Mouse (Mus musculus): ENCODE results near the gene Olfr3. TPM values are rescaled to one million over a fixed set of nuclear protein-coding genes. Genes with fewer than 3 reads are reported as not detected.

The Olfr3 gene
- not detected in 2 replicates for total RNA-seq (2014; rRNA removed; ENCODE audit: low replicate concordance)
- polyA plus RNA-seq (2015; fragmentation: Nextera tagmentation; extraction: Ambion mirVana) = not detected in 2 replicates

DNA sequence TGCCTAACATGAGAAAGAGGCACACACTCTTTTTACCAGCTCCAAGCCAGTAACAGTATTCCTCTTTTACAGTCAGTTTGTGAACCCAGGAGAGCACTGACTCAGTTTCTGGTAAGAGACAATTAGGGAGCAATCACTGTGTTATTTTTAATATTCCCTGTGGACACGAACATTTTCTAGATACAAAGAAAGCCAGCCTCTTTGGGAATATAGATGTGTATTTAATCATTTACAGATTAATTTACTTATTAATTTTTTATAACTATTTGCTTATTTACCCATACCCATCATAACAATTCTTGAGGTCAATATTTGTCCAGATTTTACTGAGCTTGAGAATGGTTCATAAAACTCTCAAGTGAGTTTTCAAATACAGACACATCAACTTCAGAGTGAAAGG lies at the start of gene Olfr3:
Gene Olfr3 (minus strand): TSS at position 101 of the 400 bp plus-strand sequence.
- no peaks in the 10 kb centered on the region for H3K27me3 ChIP-seq (ENCODE audit: control insufficient read depth, insufficient read depth, low read length)
- TF ChIP-seq CTCF (IDR thresholded peaks at IDR 0.05; ENCODE audit: low read depth) (no peak), EP300 (IDR thresholded peaks at IDR 0.05; ENCODE audit: low read depth) (no peak)
- peaks cover 14% of the 10 kb centered on the region; the same call in 1 of the 2 replicates for H3K9me3 ChIP-seq (replicated peaks; ENCODE audit: control insufficient read depth, low read length)
- H3K4me1 ChIP-seq (ENCODE audit: control insufficient read depth, insufficient read depth) = no peaks in the 10 kb centered on the region
- no peaks in the 10 kb centered on the region for H3K36me3 ChIP-seq (replicated peaks; ENCODE audit: control insufficient read depth, insufficient read depth, low read length)
- no peak within 1 kb of the TSS for H3K9ac ChIP-seq (replicated peaks; ENCODE audit: low read depth, low read length)
- H3K27ac ChIP-seq (ENCODE audit: low read depth) = no peak within 1 kb of the TSS
- no peak within 1 kb of the TSS for H3K4me3 ChIP-seq (ENCODE audit: low read depth, low read length)
- ATAC-seq (ENCODE audit: insufficient read depth, low read depth) = no peak
- 57% methylated on average over 1 of the region's 1 CpGs for WGBS
- H3K4me2 ChIP-seq (ENCODE audit: low read depth, low read length) = no peak within 1 kb of the TSS
- no peak for DNase-seq (ENCODE audit: low spot score)

DNA sequence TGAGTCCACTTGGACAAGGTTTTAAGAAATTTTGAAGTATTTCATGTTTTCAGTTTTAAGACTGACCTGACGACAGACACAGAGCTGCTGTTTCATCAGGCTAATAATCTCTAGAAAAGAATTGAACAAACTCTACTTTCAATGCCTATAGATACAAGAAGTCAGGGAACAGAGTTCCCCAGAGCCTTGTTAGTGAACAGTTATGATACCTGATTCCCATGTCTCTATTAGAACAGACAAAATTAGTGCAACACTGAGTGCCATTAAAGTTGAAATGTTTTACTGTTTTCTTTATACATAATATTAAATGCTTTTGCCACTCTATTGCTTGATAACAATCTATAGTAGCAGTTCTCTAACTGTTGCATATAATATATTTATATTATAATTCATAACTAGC lies 45.7 kb upstream of the Olfr3 start, which contains the start of gene Olfr351:
Gene Olfr351 (minus strand): TSS at position 101 of the 400 bp plus-strand sequence.
- 53% methylated on average over 1 of the region's 1 CpGs for WGBS
- DNase-seq (ENCODE audit: low spot score) = no peak
- H3K9ac ChIP-seq (replicated peaks; ENCODE audit: low read depth, low read length) = no peak within 1 kb of the TSS
- TF ChIP-seq EP300 (IDR thresholded peaks at IDR 0.05; ENCODE audit: low read depth) (no peak), CTCF (IDR thresholded peaks at IDR 0.05; ENCODE audit: low read depth) (no peak)
- H3K27ac ChIP-seq (ENCODE audit: low read depth) = no peak within 1 kb of the TSS
- no peaks in the 10 kb centered on the region for H3K36me3 ChIP-seq (replicated peaks; ENCODE audit: control insufficient read depth, insufficient read depth, low read length)
- ATAC-seq (ENCODE audit: insufficient read depth, low read depth) = no peak
- no peak within 1 kb of the TSS for H3K4me3 ChIP-seq (ENCODE audit: low read depth, low read length)
- no peak within 1 kb of the TSS for H3K4me2 ChIP-seq (ENCODE audit: low read depth, low read length)
- no peaks in the 10 kb centered on the region for H3K4me1 ChIP-seq (ENCODE audit: control insufficient read depth, insufficient read depth)
- H3K9me3 ChIP-seq (replicated peaks; ENCODE audit: control insufficient read depth, low read length) = peaks cover 17% of the 10 kb centered on the region; the same call in 1 of the 2 replicates
- no peaks in the 10 kb centered on the region for H3K27me3 ChIP-seq (ENCODE audit: control insufficient read depth, insufficient read depth, low read length)

DNA sequence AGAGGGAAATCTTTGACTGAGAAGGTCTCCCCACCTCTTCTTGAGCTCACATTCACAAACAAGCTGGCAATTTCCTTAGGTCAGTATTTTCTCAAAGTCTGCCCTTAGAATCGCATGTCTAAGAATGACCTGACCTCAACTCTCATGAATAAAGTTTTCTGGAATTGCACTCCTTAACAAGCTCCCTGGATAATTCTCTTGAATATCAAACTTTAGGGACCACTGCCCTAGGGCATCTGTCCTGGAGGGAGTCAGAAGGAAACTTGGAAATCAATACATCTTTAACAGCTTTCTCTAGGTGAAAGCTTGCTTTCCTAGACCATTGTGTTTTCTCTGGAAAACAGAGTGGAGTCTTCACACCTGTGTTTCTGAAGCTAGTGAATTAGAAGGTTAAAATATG lies 29.2 kb upstream of the Olfr3 start, which contains the start of gene Olfr350:
Gene Olfr350 (plus strand): TSS at position 301 of the 400 bp plus-strand sequence.
- WGBS = 74% methylated on average over 1 of the region's 1 CpGs
- Histone ChIP-seq H3K4me1 (ENCODE audit: control insufficient read depth, insufficient read depth) (no peaks in the 10 kb centered on the region), H3K4me3 (ENCODE audit: low read depth, low read length) (no peak within 1 kb of the TSS), H3K27me3 (ENCODE audit: control insufficient read depth, insufficient read depth, low read length) (no peaks in the 10 kb centered on the region), H3K36me3 (replicated peaks; ENCODE audit: control insufficient read depth, insufficient read depth, low read length) (no peaks in the 10 kb centered on the region), H3K4me2 (ENCODE audit: low read depth, low read length) (no peak within 1 kb of the TSS), H3K27ac (ENCODE audit: low read depth) (no peak within 1 kb of the TSS), H3K9ac (replicated peaks; ENCODE audit: low read depth, low read length) (no peak within 1 kb of the TSS), H3K9me3 (replicated peaks; ENCODE audit: control insufficient read depth, low read length) (0 out of 2 replicates have a peak, but pooled peaks cover 10% of the 10 kb centered on the region)
- DNase-seq (ENCODE audit: low spot score) (no peak), ATAC-seq (ENCODE audit: insufficient read depth, low read depth) (no peak)
- TF ChIP-seq CTCF (IDR thresholded peaks at IDR 0.05; ENCODE audit: low read depth) = no peak
- no peak for TF ChIP-seq EP300 (IDR thresholded peaks at IDR 0.05; ENCODE audit: low read depth)

DNA sequence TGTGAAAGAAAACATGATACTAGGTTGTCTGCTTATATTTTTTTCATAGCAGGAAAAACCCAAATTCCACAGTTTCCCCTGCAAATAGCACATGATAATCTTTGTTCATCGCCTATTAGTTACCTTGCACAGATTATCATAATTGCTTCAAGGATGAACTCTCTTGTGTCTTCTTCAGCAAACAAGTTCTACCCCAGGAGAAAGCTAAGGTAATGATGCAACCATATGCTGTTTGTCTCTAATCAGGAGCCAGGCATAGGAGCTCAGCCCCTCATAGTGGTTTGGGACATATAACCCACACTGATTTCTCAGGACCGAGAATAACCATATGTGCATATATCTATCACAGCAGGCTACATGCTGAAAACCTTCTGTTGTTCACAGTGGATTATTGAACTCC lies 26.6 kb downstream of the Olfr3 start, which contains the start of gene Olfr50:
Gene Olfr50 (plus strand): TSS at position 301 of the 400 bp plus-strand sequence.
- DNase-seq (ENCODE audit: low spot score) (no peak), ATAC-seq (ENCODE audit: insufficient read depth, low read depth) (no peak)
- Histone ChIP-seq H3K4me2 (ENCODE audit: low read depth, low read length) (no peak within 1 kb of the TSS), H3K9ac (replicated peaks; ENCODE audit: low read depth, low read length) (no peak within 1 kb of the TSS), H3K36me3 (replicated peaks; ENCODE audit: control insufficient read depth, insufficient read depth, low read length) (no peaks in the 10 kb centered on the region), H3K4me1 (ENCODE audit: control insufficient read depth, insufficient read depth) (no peaks in the 10 kb centered on the region), H3K4me3 (ENCODE audit: low read depth, low read length) (no peak within 1 kb of the TSS), H3K9me3 (replicated peaks; ENCODE audit: control insufficient read depth, low read length) (no peaks in the 10 kb centered on the region), H3K27ac (ENCODE audit: low read depth) (no peak within 1 kb of the TSS), H3K27me3 (ENCODE audit: control insufficient read depth, insufficient read depth, low read length) (no peaks in the 10 kb centered on the region)
- no peak for TF ChIP-seq EP300 (IDR thresholded peaks at IDR 0.05; ENCODE audit: low read depth)
- no peak for TF ChIP-seq CTCF (IDR thresholded peaks at IDR 0.05; ENCODE audit: low read depth)
- WGBS = 53% methylated on average over 2 of the region's 2 CpGs

DNA sequence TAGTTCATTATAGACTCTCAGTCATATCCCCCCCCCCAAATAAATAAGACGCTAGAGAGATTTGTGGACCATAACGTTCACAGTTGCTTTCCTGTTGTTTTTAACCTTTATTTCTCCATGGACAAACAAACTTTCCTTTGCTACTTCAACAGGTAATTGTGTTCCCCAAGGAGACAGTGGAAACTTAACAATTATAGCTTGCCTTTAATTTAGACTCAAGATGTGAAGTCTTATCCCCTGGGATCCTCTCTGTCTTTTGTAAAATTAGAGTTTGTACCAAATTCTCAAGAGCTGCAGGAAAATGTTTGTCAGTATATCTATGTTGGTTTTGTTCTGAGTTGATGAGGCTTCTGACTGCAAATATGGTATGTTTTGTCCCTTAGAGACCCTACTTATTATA lies 32.9 kb downstream of the Olfr3 start, which contains the start of gene Olfr348:
Gene Olfr348 (plus strand): TSS at position 301 of the 400 bp plus-strand sequence.
- WGBS = 57% methylated on average over 2 of the region's 2 CpGs
- DNase-seq (ENCODE audit: low spot score) (no peak), ATAC-seq (ENCODE audit: insufficient read depth, low read depth) (no peak)
- Histone ChIP-seq H3K9ac (replicated peaks; ENCODE audit: low read depth, low read length) (no peak within 1 kb of the TSS), H3K4me2 (ENCODE audit: low read depth, low read length) (no peak within 1 kb of the TSS), H3K9me3 (replicated peaks; ENCODE audit: control insufficient read depth, low read length) (0 out of 2 replicates have a peak, but pooled peaks cover 4% of the 10 kb centered on the region), H3K36me3 (replicated peaks; ENCODE audit: control insufficient read depth, insufficient read depth, low read length) (no peaks in the 10 kb centered on the region), H3K4me3 (ENCODE audit: low read depth, low read length) (no peak within 1 kb of the TSS), H3K4me1 (ENCODE audit: control insufficient read depth, insufficient read depth) (no peaks in the 10 kb centered on the region), H3K27me3 (ENCODE audit: control insufficient read depth, insufficient read depth, low read length) (no peaks in the 10 kb centered on the region), H3K27ac (ENCODE audit: low read depth) (no peak within 1 kb of the TSS)
- TF ChIP-seq CTCF (IDR thresholded peaks at IDR 0.05; ENCODE audit: low read depth) (no peak), EP300 (IDR thresholded peaks at IDR 0.05; ENCODE audit: low read depth) (no peak)

Other genes with a start within 250 kb of the Olfr3 start
- gene Olfr345, start 177.0 kb downstream of the Olfr3 start, total RNA-seq (2014; rRNA removed; ENCODE audit: low replicate concordance) = not detected in 2 replicates
- gene Olfr345, start 177.0 kb downstream of the Olfr3 start, polyA plus RNA-seq (2015; fragmentation: Nextera tagmentation; extraction: Ambion mirVana) = not detected in 2 replicates
- gene Olfr346, start 131.2 kb downstream of the Olfr3 start, total RNA-seq (2014; rRNA removed; ENCODE audit: low replicate concordance) = not detected in 2 replicates
- gene Olfr346, start 131.2 kb downstream of the Olfr3 start, polyA plus RNA-seq (2015; fragmentation: Nextera tagmentation; extraction: Ambion mirVana) = not detected in 2 replicates
- not detected in 2 replicates for gene Olfr347, start 85.1 kb downstream of the Olfr3 start, total RNA-seq (2014; rRNA removed; ENCODE audit: low replicate concordance)
- not detected in 2 replicates for gene Olfr347, start 85.1 kb downstream of the Olfr3 start, polyA plus RNA-seq (2015; fragmentation: Nextera tagmentation; extraction: Ambion mirVana)
- gene Olfr348, start 32.8 kb downstream of the Olfr3 start, total RNA-seq (2014; rRNA removed; ENCODE audit: low replicate concordance) = not detected in 2 replicates
- not detected in 2 replicates for gene Olfr348, start 32.8 kb downstream of the Olfr3 start, polyA plus RNA-seq (2015; fragmentation: Nextera tagmentation; extraction: Ambion mirVana)
- not detected in 2 replicates for gene Olfr50, start 26.5 kb downstream of the Olfr3 start, total RNA-seq (2014; rRNA removed; ENCODE audit: low replicate concordance)
- not detected in 2 replicates for gene Olfr50, start 26.5 kb downstream of the Olfr3 start, polyA plus RNA-seq (2015; fragmentation: Nextera tagmentation; extraction: Ambion mirVana)
- not detected in 2 replicates for gene Olfr350, start 29.3 kb upstream of the Olfr3 start, total RNA-seq (2014; rRNA removed; ENCODE audit: low replicate concordance)
- gene Olfr350, start 29.3 kb upstream of the Olfr3 start, polyA plus RNA-seq (2015; fragmentation: Nextera tagmentation; extraction: Ambion mirVana) = not detected in 2 replicates
- not detected in 2 replicates for gene Olfr351, start 45.6 kb upstream of the Olfr3 start, total RNA-seq (2014; rRNA removed; ENCODE audit: low replicate concordance)
- not detected in 2 replicates for gene Olfr351, start 45.6 kb upstream of the Olfr3 start, polyA plus RNA-seq (2015; fragmentation: Nextera tagmentation; extraction: Ambion mirVana)
- gene Olfr352, start 51.4 kb upstream of the Olfr3 start, total RNA-seq (2014; rRNA removed; ENCODE audit: low replicate concordance) = not detected in 2 replicates
- gene Olfr352, start 51.4 kb upstream of the Olfr3 start, polyA plus RNA-seq (2015; fragmentation: Nextera tagmentation; extraction: Ambion mirVana) = not detected in 2 replicates
- gene Olfr353, start 75.9 kb upstream of the Olfr3 start, total RNA-seq (2014; rRNA removed; ENCODE audit: low replicate concordance) = not detected in 2 replicates
- gene Olfr353, start 75.9 kb upstream of the Olfr3 start, polyA plus RNA-seq (2015; fragmentation: Nextera tagmentation; extraction: Ambion mirVana) = not detected in 2 replicates
- gene Olfr354, start 88.6 kb upstream of the Olfr3 start, total RNA-seq (2014; rRNA removed; ENCODE audit: low replicate concordance) = not detected in 2 replicates
- not detected in 2 replicates for gene Olfr354, start 88.6 kb upstream of the Olfr3 start, polyA plus RNA-seq (2015; fragmentation: Nextera tagmentation; extraction: Ambion mirVana)
- not detected in 2 replicates for gene Olfr355, start 111.9 kb upstream of the Olfr3 start, total RNA-seq (2014; rRNA removed; ENCODE audit: low replicate concordance)
- not detected in 2 replicates for gene Olfr355, start 111.9 kb upstream of the Olfr3 start, polyA plus RNA-seq (2015; fragmentation: Nextera tagmentation; extraction: Ambion mirVana)
- not detected in 2 replicates for gene Olfr356, start 120.1 kb upstream of the Olfr3 start, total RNA-seq (2014; rRNA removed; ENCODE audit: low replicate concordance)
- not detected in 2 replicates for gene Olfr356, start 120.1 kb upstream of the Olfr3 start, polyA plus RNA-seq (2015; fragmentation: Nextera tagmentation; extraction: Ambion mirVana)
- not detected in 2 replicates for gene Olfr357, start 176.8 kb upstream of the Olfr3 start, total RNA-seq (2014; rRNA removed; ENCODE audit: low replicate concordance)
- gene Olfr357, start 176.8 kb upstream of the Olfr3 start, polyA plus RNA-seq (2015; fragmentation: Nextera tagmentation; extraction: Ambion mirVana) = not detected in 2 replicates
- not detected in 2 replicates for gene Olfr358, start 192.3 kb upstream of the Olfr3 start, total RNA-seq (2014; rRNA removed; ENCODE audit: low replicate concordance)
- not detected in 2 replicates for gene Olfr358, start 192.3 kb upstream of the Olfr3 start, polyA plus RNA-seq (2015; fragmentation: Nextera tagmentation; extraction: Ambion mirVana)
- not detected in 2 replicates for gene Olfr360, start 248.7 kb upstream of the Olfr3 start, total RNA-seq (2014; rRNA removed; ENCODE audit: low replicate concordance)
- gene Olfr360, start 248.7 kb upstream of the Olfr3 start, polyA plus RNA-seq (2015; fragmentation: Nextera tagmentation; extraction: Ambion mirVana) = not detected in 2 replicates